Mouse (Mus musculus) heart, embryonic 10.5 days (tissue): ENCODE measurements at regions not wholly inside any gene's neighbourhood (a gene's known extent, or its start where the extent isn't known, plus 50 kb on each side); places are given as distances from the start of the nearest gene placed in this dataset.

Experiments used
- DNase-seq: peaks from one replicate; pipeline ENCODE4 v3.0.0-alpha.2; 2017; ENCODE audit warnings: low spot score
- H3K27ac ChIP-seq: fragments of 300-500 bp; sonication (generic); 2 replicates; pipeline ENCODE4 v1.5.1; 2016; ENCODE audit warnings: mild to moderate bottlenecking
- H3K27me3 ChIP-seq: fragments of 300-500 bp; sonication (generic); 2 replicates; pipeline ENCODE4 v1.6.1; 2016; ENCODE audit warnings: mild to moderate bottlenecking; ENCODE audit not compliant: poor library complexity, insufficient read depth, severe bottlenecking
- H3K36me3 ChIP-seq: fragments of 300-500 bp; sonication (generic); 2 replicates; pipeline ENCODE4 v1.6.1; 2016; ENCODE audit warnings: mild to moderate bottlenecking, moderate library complexity
- H3K4me1 ChIP-seq: fragments of 300-500 bp; sonication (generic); 2 replicates; pipeline ENCODE4 v1.6.1; 2016; ENCODE audit warnings: mild to moderate bottlenecking
- H3K4me3 ChIP-seq: fragments of 300-500 bp; sonication (generic); 2 replicates; pipeline ENCODE4 v1.5.1; 2016; ENCODE audit warnings: mild to moderate bottlenecking, moderate library complexity
- H3K9me3 ChIP-seq: fragments of 300-500 bp; sonication (generic); 2 replicates; pipeline ENCODE4 v1.6.1; 2016; ENCODE audit warnings: mild to moderate bottlenecking, moderate library complexity
- WGBS: fragments of 180-500 bp; shearing (Covaris S2); methylation state at CpG from one replicate; pipeline ENCODE4 v1.1.7; 2016; 5-methylcytosine and 5-hydroxymethylcytosine counted together

DNA sequence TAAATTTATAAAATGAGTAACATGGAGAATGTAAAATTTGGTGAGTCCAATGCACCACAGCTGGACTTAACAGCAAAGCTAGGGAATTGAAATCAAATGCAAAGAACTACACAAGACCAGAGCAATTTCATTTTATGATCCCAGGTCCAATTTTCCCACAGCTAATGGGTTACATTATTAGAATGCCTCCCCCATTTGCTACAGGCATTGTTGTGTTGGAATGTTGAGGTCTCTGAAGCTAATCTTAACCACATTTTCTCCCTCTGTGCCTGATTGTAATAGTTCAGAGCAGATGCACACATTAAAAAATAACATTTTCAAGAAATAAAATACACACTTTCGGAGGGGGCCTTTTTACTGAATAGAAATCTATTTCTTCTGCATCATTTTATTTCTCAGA is 254.3 kb downstream of the Rfpl4b start:
- Histone ChIP-seq H3K4me1 (no peaks in the 10 kb centered on the region), H3K9me3 (no peaks in the 10 kb centered on the region), H3K4me3 (no peak overlapping the region), H3K36me3 (no peaks in the 10 kb centered on the region), H3K27me3 (no peaks in the 10 kb centered on the region), H3K27ac (no peak overlapping the region)
- DNase-seq: no peak
- 79% methylated on average over 1 of the region's 1 CpGs for WGBS

DNA sequence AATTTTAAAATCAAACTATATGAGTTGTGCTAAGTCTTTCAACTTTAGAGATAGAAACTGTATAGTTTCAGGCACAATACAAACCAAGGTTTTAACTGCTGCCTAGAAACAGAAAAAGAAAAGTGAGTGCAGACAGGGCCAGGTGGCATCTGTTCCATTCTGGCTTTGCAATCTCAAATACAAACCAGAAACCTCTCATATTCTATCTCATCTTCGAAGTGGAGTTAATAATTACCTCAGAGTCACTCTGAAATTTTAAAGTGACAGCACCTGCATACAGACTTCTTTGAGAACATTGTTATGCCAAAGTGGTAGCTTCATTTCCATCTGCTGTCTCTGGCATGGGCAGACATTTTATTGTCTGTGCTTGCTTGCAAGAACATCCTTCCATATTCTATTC is 255.2 kb downstream of the Rfpl4b start:
- no peaks in the 10 kb centered on the region for H3K36me3 ChIP-seq
- H3K27ac ChIP-seq: no peak overlapping the region
- no peaks in the 10 kb centered on the region for H3K9me3 ChIP-seq
- H3K4me3 ChIP-seq: no peak overlapping the region
- no peaks in the 10 kb centered on the region for H3K4me1 ChIP-seq
- no peak for DNase-seq
- 62% methylated on average over 1 of the region's 1 CpGs for WGBS
- no peaks in the 10 kb centered on the region for H3K27me3 ChIP-seq

DNA sequence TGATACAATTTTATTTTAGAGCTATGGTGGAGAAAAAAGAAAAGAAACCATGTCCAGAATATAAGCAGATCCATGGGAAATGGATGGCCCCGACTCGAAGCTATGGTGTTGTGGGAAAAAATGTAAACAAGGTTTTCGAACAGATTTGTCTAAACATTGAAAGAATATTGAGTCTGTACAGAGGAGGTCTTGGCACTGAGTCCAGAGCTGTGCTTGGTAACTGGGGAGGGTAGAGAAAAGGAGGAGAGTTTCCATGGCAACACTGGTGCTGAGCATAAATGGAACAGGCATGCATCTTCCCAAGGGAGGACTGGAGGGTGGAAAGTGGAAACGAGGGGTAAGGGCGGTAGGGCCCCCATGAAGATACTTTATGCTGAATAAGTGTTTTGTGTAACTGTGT is 266.5 kb downstream of the Rfpl4b start:
- Histone ChIP-seq H3K4me3 (no peak overlapping the region), H3K4me1 (0 out of 2 replicates have a peak, but pooled peaks cover 5% of the 10 kb centered on the region), H3K36me3 (no peaks in the 10 kb centered on the region), H3K27me3 (no peaks in the 10 kb centered on the region), H3K9me3 (no peaks in the 10 kb centered on the region), H3K27ac (no peak overlapping the region)
- DNase-seq: no peak
- WGBS: 66% methylated on average over 5 of the region's 5 CpGs

DNA sequence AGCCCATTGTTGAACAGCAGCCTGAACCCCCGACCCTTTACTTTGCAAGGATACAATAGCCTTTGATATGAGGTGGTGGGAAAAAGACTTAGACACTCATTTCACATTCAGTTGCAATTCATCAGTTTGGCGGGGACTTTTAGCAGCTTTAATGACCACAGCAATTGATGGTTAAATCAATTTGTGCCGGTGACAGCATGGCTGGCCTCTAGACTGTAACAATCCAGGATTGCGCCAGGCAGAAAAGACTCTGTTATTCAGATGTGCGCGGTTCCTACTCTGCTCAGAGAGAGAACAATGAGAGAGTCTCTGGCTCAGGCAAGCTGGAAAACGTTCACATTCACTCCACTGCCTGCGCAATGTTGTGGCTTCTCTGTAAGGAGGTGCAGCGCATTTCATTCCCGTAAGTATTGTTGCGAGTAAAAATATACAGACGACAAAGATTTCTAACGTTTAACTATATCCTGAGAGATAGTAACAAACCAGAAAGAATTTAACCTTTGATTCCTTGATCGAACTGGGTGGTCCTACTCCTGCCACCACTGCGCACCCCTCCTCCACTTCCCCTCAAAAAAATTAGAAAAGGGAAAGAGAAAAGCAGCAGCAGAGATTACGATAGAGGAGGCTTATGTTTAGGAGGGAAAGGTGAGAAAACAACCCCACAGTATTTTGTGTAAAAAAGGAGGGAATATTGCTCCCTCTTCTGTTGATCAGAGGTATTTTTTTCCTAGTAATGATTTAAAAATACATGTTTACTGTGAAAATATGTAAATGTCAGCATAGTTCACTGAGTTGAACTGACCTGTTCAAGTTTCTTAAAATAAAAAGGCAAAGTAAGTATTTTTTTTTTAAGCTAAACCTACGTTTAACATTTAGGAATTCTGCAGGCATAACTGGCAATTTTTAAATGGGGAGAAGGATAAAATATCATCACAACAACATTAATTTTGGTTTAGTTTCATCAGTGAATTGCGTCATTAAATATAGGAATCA is 267.6 kb downstream of the Rfpl4b start:
- H3K27me3 ChIP-seq: no peaks in the 10 kb centered on the region
- 28% methylated on average over 18 of the region's 18 CpGs for WGBS

DNA sequence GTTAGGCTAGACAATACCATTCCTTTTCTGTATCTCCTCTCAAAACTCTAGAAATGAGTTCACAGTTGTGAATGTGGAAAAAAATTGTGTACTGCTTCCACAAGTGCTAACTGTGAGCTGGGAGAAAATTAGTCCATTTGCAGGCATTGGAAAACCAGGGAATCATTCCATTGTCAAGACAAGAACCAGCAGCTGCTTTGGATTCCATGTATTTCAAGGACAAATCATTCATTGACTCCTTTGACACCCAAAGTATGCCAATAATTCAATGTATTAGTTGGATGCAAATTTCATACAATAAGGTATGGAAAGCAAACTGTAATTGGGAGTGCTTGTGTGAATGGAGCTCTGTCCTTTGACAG is 268.3 kb downstream of the Rfpl4b start:
- no peak for DNase-seq
- Histone ChIP-seq H3K27me3 (no peaks in the 10 kb centered on the region), H3K36me3 (no peaks in the 10 kb centered on the region), H3K4me3 (no peak overlapping the region), H3K9me3 (no peaks in the 10 kb centered on the region), H3K27ac (peak overlapping the region; percentile 80; the same call in 1 of the 2 replicates), H3K4me1 (0 out of 2 replicates have a peak, but pooled peaks cover 5% of the 10 kb centered on the region)

More for the DNA sequence above, 267.6 kb downstream of the Rfpl4b start:
- H3K4me1 ChIP-seq: 0 out of 2 replicates have a peak, but pooled peaks cover 5% of the 10 kb centered on the region
- peak overlapping the region; percentile 45 for H3K4me3 ChIP-seq
- H3K9me3 ChIP-seq: no peaks in the 10 kb centered on the region
- peak overlapping the region; percentile 80 for H3K27ac ChIP-seq
- no peaks in the 10 kb centered on the region for H3K36me3 ChIP-seq
- no peak for DNase-seq

DNA sequence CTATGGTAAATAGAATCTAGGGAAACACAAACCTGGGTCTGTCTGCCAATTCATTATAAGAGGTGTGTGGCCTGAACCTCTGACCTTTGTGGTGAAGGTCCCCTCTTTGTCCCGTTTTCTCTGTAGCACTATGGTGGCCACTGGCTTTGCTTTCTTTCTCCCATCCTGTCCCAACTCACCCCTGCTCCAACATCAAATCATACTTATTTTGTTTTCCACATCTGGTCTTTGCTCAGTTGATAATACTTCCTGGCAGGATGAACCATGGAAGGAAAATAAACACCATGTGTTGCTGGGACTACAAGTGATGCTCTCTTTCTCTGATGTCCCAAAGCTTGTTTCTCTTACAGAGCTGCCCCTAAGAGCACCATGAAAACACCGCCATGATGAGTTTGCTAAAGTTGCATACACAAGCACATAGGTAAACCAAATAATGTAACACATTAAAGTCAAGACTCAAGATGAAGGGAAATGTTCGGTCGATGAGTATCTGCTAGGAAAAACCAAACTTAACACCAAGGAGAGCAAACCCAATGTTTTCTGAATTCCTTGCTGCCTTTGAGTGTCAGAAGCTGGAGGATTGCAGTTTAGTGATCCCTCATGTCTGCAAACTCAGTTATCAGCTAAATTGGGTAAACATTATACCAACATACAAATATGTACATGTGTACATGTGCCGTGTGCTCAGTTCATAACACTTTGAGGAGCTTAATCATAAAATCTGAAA is 269.1 kb downstream of the Rfpl4b start:
- Histone ChIP-seq H3K4me3 (no peak overlapping the region), H3K27me3 (no peaks in the 10 kb centered on the region), H3K9me3 (no peaks in the 10 kb centered on the region), H3K36me3 (no peaks in the 10 kb centered on the region), H3K27ac (no peak overlapping the region), H3K4me1 (0 out of 2 replicates have a peak, but pooled peaks cover 5% of the 10 kb centered on the region)
- no peak for DNase-seq
- WGBS: 80% methylated on average over 5 of the region's 5 CpGs

DNA sequence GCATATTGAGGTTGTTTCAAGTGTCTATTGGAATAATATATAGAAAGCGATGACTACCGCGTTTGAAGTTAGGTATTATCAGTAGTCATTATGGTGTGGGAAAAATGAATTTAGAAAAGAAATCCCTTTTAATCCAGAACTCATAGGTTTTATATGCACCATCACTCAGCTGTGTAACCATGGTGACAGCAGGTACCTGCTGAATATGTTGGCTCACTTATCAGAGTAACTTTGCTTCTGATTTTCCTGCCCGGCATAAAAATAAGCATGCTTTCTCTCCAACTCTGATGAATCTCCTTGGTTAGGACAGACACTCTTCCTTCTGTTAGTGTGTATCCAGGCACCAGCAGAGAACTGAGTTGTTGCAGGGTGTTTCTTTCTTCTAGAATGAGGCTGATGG is 281.5 kb downstream of the Rfpl4b start:
- no peaks in the 10 kb centered on the region for H3K36me3 ChIP-seq
- no peak overlapping the region for H3K4me3 ChIP-seq
- peaks cover 3% of the 10 kb centered on the region; the same call in 1 of the 2 replicates for H3K4me1 ChIP-seq
- no peaks in the 10 kb centered on the region for H3K27me3 ChIP-seq
- H3K9me3 ChIP-seq: no peaks in the 10 kb centered on the region
- WGBS: 91% methylated on average over 4 of the region's 4 CpGs
- no peak for DNase-seq
- H3K27ac ChIP-seq: no peak overlapping the region

DNA sequence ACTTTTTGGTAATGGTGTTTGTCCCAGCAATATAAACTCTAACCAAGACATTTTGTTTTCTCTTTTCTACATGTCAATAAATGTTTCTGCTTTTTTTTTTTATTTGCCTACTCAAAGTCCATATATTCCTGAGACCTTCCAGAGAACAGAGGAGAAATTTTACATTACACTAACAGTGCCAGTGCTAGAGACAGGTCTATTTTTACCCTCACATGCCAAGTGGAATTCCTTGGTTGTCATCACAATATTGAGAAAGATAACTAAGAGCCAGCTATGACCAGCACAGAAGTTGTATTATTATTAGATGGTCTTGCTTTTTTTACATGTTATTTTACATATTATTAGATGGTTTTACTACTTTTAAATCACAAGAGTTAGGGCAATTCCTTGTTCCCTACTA is 282.8 kb downstream of the Rfpl4b start:
- Histone ChIP-seq H3K4me1 (peaks cover 3% of the 10 kb centered on the region; the same call in 1 of the 2 replicates), H3K27ac (peak overlapping the region; percentile 38; the same call in 1 of the 2 replicates), H3K27me3 (no peaks in the 10 kb centered on the region), H3K36me3 (no peaks in the 10 kb centered on the region), H3K9me3 (no peaks in the 10 kb centered on the region), H3K4me3 (no peak overlapping the region)
- DNase-seq: no peak

DNA sequence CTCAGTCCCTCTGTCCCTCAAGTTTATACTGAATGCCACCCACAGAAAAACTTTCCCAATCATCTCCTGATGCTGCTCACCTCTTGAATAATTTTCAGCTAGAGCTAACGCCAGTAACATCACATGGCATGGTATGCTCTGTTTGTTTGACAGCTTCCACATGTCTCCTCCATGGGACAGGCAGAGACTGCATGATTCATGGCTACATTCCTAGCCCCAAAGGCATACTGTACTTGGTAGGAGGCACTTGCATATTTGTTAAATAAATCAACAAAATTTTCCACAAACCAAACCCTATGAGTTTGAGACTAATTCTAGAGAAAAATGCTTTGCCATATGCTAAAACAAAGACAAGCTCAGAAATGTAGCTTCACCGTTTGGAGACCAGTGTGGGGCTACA is 304.9 kb downstream of the Rfpl4b start:
- H3K36me3 ChIP-seq: no peaks in the 10 kb centered on the region
- H3K4me3 ChIP-seq: no peak overlapping the region
- no peaks in the 10 kb centered on the region for H3K4me1 ChIP-seq
- 70% methylated on average over 2 of the region's 2 CpGs for WGBS
- no peaks in the 10 kb centered on the region for H3K9me3 ChIP-seq
- no peaks in the 10 kb centered on the region for H3K27me3 ChIP-seq
- H3K27ac ChIP-seq: no peak overlapping the region
- DNase-seq: no peak
